Mouse (Mus musculus): ENCODE measurements around the gene Rgcc.
A peak's percentile ranks its signal among the peaks of the same experiment; 100 is the strongest.

Rgcc gene

GRCm38 (mm10) chr14:79278927-79279326, 22.5 kb downstream of the Rgcc start:
- no peak for DNase-seq (ENCODE audit: low read depth)

- DNase-seq (ENCODE audit: low read depth), result no peak
Observed at GRCm38 (mm10) chr14:79277922-79278321, 23.5 kb downstream of the Rgcc start.

- DNase-seq (ENCODE audit: low read depth), result no peak
Observed at GRCm38 (mm10) chr14:79275870-79276395, 25.5 kb downstream of the Rgcc start.

- no peak for DNase-seq (ENCODE audit: low read depth)
Observed at GRCm38 (mm10) chr14:79275441-79275840, 26.0 kb downstream of the Rgcc start.

- no peak for DNase-seq (ENCODE audit: low read depth)
Observed at GRCm38 (mm10) chr14:79273697-79274477, 27.6 kb downstream of the Rgcc start.

- DNase-seq (ENCODE audit: low read depth), result no peak
Observed at GRCm38 (mm10) chr14:79272991-79273390, 28.5 kb downstream of the Rgcc start.

- DNase-seq (ENCODE audit: low read depth), result no peak
Observed at GRCm38 (mm10) chr14:79272188-79272694, 29.2 kb downstream of the Rgcc start.

GRCm38 (mm10) chr14:79269551-79269950, 31.9 kb downstream of the Rgcc start:
- DNase-seq (ENCODE audit: low read depth), result no peak

- DNase-seq (ENCODE audit: low read depth), result no peak
Observed at GRCm38 (mm10) chr14:79267878-79268277, 33.6 kb downstream of the Rgcc start.

- no peak for DNase-seq (ENCODE audit: low read depth)
Observed at GRCm38 (mm10) chr14:79267382-79267781, 34.1 kb downstream of the Rgcc start.

- no peak for DNase-seq (ENCODE audit: low read depth)
Observed at GRCm38 (mm10) chr14:79266408-79266807, 35.0 kb downstream of the Rgcc start.

GRCm38 (mm10) chr14:79265738-79266137, 35.7 kb downstream of the Rgcc start:
- DNase-seq (ENCODE audit: low read depth), result no peak

- DNase-seq (ENCODE audit: low read depth), result no peak
Observed at GRCm38 (mm10) chr14:79263321-79263720, 38.1 kb downstream of the Rgcc start.

GRCm38 (mm10) chr14:79262677-79263076, 38.8 kb downstream of the Rgcc start:
- DNase-seq (ENCODE audit: low read depth), result no peak

- DNase-seq (ENCODE audit: low read depth), result no peak
Observed at GRCm38 (mm10) chr14:79259062-79259779, 42.2 kb downstream of the Rgcc start.

GRCm38 (mm10) chr14:79256656-79257055, 44.8 kb downstream of the Rgcc start:
- no peak for DNase-seq (ENCODE audit: low read depth)

- DNase-seq (ENCODE audit: low read depth), result no peak
Observed at GRCm38 (mm10) chr14:79255786-79256185, 45.7 kb downstream of the Rgcc start.

- no peak for DNase-seq (ENCODE audit: low read depth)
Observed at GRCm38 (mm10) chr14:79251727-79252285, 49.6 kb downstream of the Rgcc start.

- no peak for DNase-seq (ENCODE audit: low read depth)
Observed at GRCm38 (mm10) chr14:79244571-79244970, 56.9 kb downstream of the Rgcc start.

GRCm38 (mm10) chr14:79243038-79243883, 58.2 kb downstream of the Rgcc start:
- peak; percentile 44 for DNase-seq (ENCODE audit: low read depth)

- no peak for DNase-seq (ENCODE audit: low read depth)
Observed at GRCm38 (mm10) chr14:79242386-79242720, 59.1 kb downstream of the Rgcc start.

Data from c-Kit-positive CD71-negative TER-119-negative erythroid progenitor cells, embryonic 14.5 days (primary cell).